Mouse (Mus musculus): ENCODE measurements around the gene Ybx1.
"Not testable (repeated sequence)": the region's sequence is repeated elsewhere in the genome, so short reads cannot be mapped to it uniquely, and the experiment has no call there.

The Ybx1 gene

DNA sequence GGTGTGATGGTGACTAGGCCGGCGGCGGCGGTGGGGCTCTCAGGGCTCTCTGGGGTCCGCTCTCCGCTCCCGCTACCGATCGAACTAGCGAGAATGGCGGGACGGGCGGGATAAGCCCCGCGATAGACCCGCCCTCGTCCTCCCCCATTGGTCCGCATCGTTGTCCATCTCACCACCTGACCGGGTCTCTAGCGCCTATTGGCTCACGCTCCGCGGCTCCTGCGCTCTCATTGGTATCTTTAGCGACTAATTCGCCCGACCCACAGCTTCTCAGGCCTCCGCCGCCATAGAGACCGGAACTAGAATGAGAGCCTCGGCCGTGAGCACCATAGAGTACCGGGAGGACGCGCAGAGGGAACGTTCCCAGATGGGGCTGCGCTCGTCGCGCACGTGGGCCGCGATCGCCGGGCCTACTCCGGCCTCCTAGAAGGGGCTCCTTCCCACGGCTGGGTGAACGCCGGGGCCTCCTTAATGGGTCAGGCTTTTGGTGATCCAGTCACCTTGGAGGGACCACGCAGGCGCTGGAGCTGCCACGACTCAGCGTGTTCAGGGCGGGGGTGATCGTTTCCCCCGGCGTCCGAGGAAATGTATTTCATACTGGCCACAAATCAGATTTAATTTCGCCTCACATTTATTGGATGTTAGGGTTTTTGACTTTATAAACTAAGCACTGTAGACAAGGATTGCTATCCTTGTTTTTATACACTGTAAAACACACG lies at the start of gene Ybx1:
Ybx1 (minus strand) TSS at position 190 of the 719 bp plus-strand sequence.
- DNase-seq = peak; percentile 99

DNA sequence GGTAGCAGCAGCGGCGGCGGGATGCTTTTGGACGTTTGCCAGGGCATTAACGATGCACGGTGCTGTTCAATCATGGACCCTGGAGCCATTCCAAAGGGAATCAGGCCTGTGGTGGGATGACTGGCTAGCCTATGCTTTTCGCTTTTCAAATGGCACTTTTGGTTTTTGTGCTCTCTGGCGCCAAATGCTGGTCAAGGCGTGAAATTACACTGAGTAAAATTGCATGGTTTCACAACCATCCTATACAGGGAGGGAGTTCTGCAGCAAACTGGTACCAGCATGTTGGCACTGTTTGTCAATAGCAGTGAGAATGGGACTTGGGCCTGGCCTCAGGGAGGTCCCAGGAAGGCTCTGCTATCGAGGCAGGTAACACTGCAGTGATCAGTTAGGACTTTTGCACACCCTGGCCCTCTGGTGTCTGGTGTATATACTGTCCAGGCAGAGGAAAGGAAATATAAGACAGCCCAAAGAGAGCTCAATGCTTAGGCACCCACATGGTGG lies 44.5 kb upstream of the Ybx1 start:
- peak; percentile 42 for DNase-seq

DNA sequence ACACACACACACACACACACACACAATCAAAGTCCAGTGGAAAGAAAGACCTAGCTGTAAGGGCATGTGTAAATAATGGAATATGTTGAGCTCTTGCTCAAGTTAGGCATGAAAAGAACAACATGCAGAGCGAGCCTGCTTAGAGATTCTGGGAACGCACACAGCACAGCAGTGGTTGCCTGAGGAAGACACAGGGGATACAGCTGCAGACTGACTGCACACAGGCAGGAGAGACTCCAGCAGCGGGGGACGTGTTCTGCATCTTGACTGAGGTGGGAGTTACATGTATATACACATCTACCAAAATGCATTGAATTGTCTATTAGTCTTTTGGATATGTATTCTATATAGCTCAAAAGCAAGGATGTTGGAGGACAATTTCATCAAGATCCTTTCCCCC lies 44.0 kb upstream of the Ybx1 start:
- DNase-seq = no peak

DNA sequence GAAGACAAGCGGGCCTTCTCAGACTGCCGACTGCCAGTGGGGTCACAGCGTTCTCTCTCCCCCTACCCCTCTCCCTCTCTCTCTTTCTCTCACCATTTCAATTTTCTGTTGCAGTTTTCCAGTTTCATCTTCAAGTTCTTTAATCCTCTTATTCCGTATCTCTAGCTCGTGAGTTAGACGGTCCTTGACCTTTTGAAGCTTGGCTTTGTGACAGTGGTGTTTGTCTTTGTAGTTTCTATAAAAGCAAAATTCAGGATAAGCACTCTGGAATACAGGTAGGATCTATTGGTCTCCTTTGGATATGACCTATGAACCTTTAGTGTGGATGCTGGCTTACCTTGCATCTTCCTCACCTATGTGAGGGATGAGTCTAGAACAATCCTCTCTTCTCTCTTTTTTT lies 39.1 kb upstream of the Ybx1 start:
- DNase-seq = no peak

DNA sequence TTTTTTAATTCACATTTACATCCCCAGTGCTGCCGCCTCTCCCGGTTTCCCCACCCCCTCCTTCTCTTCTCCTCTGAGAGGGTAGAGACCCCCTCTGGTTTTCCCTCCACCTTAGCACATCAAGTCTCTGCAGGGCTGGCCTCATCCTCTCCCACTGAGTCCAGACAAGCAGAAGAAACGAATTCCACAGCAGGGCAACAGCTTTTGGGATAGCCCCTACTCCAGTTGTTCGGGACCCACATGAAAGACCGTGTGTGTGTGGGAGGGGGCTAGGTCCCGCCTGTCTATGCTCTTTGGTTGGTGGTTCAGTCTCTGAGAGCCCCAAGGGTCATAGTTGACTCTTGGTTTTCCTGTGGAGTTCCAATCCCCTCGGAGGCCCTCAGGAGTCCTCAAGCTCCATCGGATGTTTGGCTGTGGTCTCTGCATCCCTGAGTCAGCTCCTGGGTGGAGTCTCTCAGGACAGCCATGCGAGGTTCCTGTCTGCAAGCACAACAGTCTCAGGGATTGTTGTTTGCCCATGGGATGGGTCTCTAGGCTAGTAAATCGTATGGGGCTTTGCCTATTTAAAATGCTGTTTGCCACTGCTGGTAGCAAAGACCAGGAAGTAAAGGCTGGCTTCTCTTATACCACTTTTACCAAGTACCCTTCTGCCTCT lies 26.6 kb upstream of the Ybx1 start:
- DNase-seq = peak; percentile 41

DNA sequence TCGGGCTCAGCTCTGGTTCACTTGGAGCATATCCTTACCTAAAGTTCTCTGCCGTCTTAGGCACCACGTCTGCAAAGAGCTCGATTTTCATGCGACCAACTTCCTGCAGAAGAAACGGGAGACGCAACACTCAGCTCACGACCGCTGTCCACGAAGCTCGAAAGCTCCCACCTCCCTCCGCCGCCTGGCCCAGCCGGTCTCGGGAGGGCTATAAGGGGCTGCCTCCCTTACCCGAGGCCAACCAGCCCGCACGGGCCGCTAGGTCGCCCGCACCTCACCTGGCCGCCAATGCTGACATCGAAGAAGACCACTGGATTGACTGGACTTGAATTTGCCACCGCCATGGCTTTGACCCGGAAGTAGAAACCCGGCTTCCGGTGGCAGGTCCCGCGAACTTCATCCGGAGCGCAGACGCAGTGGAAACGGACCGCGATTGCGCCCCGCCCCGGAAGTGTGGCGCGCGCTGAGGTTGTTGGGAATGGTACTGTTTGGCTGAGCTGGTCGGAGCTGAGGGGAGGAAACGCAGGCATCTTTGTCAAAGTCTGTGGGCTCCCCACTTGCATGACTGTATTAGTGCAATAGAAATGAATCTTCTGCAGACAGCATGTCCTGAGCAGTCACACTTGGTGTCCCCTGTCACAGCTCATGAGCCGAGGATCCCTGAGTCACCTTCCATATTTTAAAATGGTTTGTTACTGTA lies 25.9 kb upstream of the Ybx1 start, which contains the start of gene Ppih:
Ppih (minus strand) TSS at position 416 of the 700 bp plus-strand sequence.
- DNase-seq = peak; percentile 95

DNA sequence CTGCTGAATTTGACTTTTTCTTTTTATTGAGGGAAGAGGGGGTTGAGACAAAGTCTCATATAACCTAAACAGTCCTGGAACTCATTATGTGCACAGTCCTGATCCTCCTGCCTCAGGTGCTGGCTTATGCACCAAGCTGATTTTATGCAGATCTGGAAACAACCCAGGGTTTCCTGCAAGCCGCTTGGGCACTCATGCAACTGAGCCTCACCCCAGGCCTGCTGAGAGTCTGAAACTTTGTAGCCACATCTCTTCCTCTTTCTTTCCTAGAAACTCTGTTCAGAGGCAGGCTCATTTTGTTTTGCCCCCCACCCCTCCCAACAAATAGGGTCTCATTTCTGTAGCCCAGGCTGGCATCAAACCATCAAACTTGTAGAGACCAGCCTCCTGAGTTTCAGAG lies 19.4 kb upstream of the Ybx1 start:
- no peak for DNase-seq

DNA sequence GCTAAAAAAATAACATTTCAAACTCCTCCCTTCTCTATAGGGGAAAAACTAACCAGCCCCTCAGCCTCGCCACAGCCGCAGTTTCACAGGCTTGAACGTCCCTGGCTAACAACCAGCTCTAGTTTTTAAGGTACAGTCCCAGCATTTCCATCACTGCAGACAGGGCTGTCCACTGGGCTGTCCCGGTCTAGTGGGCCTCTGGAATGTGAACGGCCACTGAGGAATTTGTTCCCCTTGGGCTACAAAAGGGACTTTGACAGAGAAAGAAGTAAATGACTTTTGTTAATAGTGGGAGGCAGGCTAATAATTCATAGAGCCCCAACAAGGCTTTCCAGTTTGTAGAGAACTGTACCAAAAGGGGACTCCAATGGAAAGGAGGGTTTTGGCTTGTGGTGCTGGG lies 11.0 kb upstream of the Ybx1 start:
- DNase-seq = no peak

DNA sequence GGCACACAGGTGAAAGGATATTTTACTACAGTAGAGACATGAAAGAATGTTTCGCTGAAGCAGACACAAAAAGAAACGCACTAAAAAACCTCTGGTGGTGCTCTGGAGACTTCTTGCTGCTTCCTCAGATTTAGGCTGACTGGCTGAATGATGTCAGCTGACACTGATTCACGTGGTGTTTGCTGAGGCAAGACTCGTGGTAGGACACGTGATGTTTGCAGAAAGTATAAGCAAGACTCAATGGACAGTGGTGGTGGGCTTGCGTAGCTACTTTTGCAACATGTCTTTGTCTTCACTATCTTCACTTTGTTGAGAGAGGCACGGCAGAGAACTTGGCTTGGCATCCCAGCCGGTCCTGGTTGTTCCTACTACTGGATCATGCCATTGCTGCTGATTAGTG lies 8.9 kb upstream of the Ybx1 start:
- no peak for DNase-seq

DNA sequence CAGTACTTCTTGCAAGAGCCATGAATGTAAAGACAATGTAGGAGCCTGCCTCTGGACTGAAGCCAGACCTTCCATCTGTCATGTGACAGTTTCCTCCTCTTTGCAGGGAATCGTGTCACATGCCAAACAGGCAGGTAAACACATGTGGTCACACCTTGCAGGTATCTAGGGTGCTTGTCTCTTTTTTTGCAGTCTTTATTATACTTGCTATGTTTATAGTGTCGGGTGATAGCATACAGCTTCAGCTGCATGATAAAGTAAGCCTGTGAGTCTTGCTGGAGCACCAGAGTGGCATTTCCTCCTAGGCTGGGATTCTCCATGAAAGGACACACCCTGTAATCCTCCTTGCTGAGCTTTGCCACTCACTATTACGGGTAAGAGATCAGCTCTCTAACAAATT lies 7.4 kb upstream of the Ybx1 start:
- DNase-seq = no peak

DNA sequence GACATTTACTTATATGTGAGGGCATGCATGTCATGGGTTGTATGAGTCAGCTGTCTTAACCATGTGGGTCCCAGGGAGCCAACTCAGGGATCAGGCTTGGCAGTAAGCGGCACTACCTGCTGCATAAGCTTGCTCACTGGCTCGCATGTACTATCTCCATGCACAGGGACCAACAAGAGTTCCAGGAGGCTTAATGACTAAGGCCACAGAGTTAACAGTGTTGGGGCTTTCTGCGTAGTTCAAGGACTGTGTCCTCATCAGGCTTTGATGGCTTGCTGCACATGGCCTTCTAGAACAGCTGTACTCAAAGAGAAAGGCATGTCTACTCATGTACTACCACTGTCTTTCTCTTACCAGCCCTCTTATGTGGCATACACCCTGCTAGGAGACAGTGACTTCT lies 6.4 kb upstream of the Ybx1 start:
- no peak for DNase-seq

DNA sequence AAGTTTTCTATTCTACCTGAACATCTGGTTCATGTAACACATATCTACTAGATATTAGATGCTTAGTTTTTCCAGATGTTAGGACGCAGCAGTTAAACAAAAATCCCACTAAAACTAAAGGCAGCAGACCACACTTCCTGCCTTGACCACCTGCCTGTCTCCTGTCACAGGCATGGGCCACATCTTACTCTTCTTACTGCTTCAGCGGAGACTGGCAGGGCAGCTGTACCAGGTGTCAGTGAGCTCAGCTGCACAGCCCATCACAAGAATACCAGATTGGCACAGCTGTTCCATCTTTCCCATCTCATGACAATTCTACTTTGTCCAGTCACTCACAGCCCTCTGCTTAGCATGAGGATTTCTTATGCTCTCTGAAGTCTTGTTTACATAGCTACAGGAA lies 3.0 kb upstream of the Ybx1 start:
- DNase-seq = no peak

DNA sequence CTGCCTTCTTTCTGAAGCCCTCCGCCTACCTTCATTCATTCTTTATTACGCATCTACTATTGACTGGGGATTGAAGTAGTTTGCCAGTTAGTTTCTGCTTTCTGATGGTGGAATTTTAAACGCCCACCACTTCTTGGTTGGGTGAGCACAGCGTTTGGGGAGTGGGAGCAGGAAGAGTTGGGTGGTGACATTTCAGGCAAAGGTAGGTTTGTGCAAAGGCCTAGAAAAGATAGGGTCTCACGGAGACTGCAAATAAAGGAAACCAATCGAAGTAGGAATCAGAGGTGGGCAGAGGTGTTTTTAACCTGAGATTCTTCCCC lies 690 bp upstream of the Ybx1 start:
- no peak for DNase-seq

DNA sequence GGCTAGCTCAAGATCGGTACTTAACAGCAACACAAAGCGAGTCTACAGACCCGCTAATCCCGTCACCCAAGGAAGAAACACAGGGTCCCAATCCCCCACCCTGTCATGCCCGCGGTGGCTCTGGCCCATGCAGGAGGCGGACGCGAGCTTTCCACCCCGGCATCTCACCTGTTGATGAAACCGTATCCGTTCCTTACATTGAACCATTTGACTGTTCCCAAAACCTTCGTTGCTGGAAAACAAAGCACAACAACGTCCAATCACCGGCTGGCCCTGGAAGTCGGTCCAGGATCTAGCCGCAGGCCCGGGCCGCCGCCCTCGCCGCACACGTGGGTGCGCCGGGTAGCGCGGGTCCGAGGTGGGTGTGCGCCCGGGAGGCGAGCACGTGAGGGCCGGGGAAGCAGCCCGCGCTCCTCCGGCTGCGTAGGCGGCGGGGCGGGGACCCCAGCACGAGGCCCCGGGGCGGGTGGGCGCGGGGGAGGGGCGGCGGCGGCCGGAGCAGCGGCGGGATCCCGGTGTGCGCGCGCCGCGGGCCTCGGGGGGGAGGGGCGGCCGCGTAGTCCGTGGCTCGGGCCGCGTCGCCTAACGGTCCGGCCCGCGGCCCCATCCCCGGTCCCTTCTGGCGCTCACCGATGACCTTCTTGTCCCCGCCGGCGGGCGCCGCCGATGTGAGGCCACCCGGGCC lies 688 bp downstream of the Ybx1 start:
- peak; percentile 53 for DNase-seq

DNA sequence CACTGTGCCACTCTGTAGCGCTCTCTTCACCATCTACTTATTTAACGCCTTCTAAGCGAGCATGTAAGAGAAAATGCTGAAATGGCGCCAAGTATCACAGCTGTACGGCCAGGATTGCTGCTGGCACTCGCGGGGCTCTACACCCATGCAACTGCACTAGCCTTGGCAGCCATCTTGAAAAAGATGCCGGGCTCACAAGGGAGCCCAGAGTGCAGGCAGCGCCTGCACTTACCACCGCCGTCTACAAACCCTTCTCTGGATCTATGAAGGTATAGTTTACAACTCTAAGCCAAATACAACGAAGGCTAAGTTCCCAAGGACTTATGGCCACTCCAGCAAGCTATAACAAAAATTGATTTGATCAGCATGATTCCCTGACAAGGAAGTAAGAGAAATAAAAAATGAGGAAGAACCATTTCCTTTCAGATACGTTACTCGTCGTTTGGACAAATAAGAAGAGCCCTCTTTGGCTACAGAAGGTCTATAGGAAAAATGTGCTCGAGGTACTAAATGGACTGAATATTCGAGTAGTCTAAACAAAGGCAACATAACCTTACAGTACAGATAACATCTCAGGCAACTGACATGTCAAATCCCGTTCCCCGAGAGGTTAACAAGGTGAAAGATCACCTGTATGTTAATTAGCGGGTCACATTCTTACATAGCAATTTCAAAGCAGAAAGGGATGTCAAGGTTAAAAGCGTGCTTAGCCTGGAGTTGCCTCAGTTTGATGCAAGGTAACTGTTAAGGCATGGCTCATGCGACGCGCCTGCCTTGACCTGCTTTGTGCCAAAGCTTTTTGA lies 1.4 kb downstream of the Ybx1 start:
- peak; percentile 40 for DNase-seq

DNA sequence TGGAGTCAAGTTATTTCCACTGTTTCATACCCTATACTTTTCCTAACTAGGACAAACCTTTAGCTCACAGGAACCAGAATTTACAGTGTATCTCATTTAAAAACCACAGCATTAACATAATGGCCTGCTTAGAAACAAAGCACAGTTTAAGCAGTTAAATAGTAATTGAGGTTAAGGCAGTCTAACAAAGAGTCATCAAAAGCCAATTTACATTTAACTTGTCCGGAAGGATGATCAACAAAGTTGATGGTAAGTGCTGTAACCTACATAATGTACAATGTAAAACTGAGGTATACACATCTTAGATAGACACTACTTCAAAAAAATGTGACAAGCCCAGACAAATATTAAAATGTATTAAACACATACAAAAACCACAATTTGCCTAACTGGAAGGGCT lies 2.5 kb downstream of the Ybx1 start:
- no peak for DNase-seq

DNA sequence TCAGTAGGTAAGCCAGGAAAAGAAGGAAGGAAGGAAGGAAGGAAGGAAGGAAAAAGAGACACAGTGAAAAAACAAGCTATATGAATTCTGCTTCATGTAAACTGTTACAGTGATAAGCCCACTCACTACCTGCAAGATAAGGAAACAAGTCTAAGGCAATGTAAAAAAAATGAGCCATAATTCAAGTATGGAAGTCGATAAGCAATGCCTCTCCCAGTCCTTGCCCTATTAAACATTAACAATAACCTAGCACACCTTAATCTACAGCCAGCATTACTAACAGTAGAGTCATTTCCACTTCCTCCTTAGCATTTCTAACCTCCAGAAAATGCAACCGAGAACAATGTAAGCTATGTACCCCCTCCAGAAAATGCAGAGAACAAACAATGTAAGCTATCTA lies 9.1 kb downstream of the Ybx1 start:
- no peak for DNase-seq

DNA sequence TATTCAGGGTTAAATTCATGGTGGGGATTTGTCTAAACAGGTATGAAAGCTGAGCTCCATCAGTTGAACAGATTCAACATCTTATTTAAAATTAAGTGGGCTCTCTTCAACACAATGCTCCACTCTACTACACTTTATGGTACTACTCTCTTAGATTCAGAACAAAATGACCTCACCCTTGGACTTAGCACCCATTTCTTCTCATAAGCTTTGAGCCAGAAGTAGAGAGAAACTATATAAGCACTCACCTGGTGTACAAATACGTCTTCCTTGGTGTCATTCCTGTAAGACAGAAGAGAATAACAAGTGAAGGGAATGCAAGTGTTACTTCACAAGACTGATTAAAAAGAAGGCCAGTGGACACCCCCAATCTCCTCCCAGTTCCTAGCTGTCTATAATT lies 9.5 kb downstream of the Ybx1 start:
- DNase-seq = no peak

DNA sequence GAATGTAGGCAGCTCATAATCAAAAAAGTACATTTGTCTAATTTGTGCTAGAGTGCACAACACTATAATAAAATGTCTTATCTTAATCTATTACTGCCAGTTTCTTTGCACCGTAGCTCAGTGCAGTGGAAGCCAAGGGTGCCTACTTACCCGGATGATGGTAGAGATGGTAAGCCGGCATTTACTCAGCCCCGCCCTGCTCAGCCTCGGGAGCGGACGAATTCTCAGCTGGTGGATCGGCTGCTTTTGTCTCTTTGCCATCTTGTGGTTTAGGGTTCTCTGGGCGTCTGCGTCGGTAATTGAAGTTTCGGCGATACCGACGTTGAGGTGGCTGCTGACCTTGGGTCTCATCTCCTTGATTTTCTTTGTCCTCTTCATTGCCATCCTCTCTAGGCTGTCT lies 15.6 kb downstream of the Ybx1 start:
- not testable (repeated sequence) for DNase-seq

DNA sequence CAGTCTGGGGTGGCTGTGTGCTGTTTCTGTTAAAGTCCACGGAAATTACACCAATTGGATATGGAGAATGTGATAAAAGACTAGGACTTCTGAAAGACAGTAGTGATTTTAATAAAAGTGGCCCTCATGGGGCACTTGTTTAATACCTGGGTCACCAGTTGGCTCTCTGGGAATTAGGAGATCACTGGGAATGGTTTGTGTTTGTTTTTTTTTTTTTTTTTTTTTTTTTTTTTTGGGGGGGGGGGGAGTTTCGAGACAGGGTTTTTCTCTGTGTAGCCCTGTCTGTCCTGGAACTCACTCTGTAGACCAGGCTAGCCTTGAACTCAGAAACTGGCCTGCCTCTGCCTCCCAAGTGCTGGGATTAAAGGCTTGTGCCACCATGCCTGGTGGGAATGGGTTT lies 18.7 kb downstream of the Ybx1 start:
- DNase-seq = no peak

DNA sequence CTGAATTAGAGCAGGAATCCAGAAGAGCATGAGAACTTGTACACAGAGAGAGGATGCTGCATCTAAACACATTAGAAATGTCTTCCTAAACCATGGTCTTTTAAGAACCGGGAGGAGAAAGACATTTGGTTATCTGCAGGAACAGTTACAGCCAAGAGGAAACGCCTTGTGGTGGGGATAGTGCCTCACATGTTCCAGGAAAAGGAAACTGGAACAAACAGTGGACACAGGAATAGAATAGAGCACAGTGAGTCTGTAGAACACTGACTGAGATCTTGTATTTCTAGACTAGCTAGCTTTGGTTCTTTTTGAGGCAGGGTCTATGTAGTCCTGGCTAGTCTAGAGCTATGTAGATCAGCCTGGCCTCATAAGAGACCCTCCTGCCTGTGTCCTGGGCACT lies 19.2 kb downstream of the Ybx1 start:
- DNase-seq = no peak

DNA sequence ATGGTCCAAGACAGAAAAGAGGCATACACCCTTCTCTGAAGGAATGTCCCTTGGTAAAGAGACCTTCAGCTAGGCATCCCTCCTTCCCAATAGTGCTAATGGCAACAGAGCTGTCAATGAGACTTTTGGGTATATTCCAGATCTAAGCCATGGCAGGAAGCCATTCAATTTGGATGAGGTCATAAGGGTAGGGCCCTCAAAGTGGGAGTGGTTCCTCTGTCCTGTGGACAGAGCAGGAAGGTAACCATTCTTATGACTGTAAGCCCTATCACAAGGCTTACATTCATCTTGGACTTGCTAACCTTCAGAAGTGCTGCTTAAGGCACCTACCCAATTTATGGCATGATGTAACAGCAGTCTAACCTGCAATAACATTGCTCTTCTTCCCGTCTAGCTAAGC lies 19.8 kb downstream of the Ybx1 start:
- no peak for DNase-seq

DNA sequence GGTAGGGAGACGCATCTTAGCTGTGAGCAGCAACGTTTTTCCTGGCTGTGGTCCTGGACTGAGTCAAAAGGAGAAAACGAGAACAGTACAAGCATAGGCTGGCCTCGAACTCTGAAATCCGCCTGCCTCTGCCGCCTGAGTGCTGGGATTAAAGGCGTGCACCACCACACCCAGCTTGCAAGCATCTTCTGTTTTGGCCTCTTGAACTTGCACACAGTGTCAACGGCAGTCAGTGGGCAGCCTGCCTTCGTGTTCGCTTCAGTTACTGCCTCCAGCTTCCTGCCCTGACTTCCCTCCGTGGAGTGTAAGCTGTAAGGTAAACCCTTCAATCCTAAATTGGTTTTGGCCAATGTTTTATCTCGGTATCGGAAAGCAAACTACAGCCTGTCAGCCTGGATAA lies 27.8 kb downstream of the Ybx1 start:
- no peak for DNase-seq

All from cerebellum, adult 9-11 months (tissue).